Mouse (Mus musculus): Measurements from ENCODE around the gene Gxylt2.

Gene Gxylt2

GRCm38 (mm10) chr6:100848682-100849375 is 144.3 kb downstream of the Gxylt2 start:
- no peak for DNase-seq (ENCODE audit: low read depth)

GRCm38 (mm10) chr6:100850671-100851081 is 146.1 kb downstream of the Gxylt2 start:
- no peak for DNase-seq (ENCODE audit: low read depth)

GRCm38 (mm10) chr6:100851083-100851482 is 146.5 kb downstream of the Gxylt2 start:
- no peak for DNase-seq (ENCODE audit: low read depth)

All from naive thymus-derived CD4-positive, alpha-beta T cell, adult 2 months (primary cell).